Mouse (Mus musculus) brain, adult 2 months (tissue): ENCODE data around the gene Ifrd2.

ENCODE experiments used
- DNase-seq: peaks from one replicate; pipeline ENCODE4 v3.0.0; 2011; ENCODE audit warnings: low read depth, low spot score

The Ifrd2 gene

DNA sequence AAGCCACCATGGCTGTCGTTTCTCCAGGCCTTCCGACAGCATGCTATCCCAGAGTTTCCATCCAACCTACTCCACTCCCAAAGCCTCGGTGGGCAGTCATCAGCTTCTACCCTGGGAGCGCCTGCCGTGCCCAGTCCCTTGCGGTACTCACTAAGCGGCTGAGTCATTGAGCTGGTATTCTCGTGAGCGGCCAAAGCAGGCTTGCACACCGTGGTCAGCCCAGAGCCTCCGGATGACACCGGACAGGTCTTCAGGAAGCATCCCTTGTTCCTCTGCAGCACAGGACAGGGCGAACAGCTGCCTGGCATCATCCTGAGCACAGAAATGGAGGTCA, 32.1 kb downstream of the Ifrd2 start:
- DNase-seq: no peak

DNA sequence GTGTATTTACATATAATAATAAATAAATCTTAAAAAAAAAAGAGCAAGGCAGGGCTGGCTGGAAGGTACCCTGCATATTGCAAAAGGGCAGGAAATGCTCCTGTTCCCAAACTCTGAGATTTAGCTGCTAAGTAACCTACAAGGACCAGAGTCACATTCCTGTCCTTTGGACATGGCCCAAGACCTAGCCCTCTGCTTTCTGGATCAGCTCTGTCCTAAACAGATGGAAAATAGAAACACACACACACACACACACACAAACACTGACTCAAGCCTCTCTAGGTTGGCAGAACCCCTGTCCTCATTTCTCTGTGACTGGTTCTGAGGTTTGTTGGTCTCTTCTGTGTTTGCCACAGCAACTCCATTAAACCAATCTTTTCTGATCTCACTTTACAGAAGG, 33.5 kb downstream of the Ifrd2 start:
- DNase-seq: peak; percentile 73

DNA sequence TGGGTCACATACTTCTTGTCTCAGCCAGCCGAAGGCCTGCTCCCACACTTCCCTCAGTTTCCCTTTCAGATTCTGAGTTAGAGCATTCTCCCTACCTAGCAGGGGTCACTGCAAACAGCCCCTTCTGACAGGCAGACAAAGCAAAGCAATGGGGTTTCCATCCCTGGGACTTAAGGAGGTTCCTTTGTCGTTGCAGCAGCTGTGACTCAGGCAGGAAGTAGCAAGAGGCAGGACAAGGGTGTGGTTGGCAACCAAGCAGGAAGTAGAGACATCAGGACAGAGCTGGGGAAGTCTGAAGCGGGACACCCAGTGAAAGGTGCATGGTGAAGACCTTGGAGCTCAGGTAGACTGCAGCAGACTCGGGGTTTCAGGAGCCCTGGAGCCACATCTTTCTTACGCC, 37.1 kb downstream of the Ifrd2 start:
- peak; percentile 30 for DNase-seq

DNA sequence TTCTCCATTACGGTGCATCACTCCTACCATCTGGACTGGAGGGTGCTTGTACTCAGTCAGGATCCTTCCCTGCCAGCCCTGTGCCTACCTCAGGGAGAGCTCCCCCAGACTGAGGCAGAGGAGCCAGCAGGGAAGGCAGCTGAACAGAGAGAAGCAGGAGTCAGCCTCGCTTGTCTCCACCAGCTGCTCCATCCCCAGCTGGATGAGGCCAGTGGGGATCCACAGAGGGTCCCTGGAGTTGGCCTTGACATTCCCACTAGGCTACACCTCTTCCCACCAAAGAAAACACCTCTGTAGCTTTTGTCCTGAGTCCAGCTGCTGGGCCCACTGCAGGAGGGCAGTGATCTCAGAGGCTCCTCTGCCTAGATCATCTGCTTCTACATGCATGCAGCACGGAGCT, 37.5 kb downstream of the Ifrd2 start:
- peak; percentile 37 for DNase-seq

DNA sequence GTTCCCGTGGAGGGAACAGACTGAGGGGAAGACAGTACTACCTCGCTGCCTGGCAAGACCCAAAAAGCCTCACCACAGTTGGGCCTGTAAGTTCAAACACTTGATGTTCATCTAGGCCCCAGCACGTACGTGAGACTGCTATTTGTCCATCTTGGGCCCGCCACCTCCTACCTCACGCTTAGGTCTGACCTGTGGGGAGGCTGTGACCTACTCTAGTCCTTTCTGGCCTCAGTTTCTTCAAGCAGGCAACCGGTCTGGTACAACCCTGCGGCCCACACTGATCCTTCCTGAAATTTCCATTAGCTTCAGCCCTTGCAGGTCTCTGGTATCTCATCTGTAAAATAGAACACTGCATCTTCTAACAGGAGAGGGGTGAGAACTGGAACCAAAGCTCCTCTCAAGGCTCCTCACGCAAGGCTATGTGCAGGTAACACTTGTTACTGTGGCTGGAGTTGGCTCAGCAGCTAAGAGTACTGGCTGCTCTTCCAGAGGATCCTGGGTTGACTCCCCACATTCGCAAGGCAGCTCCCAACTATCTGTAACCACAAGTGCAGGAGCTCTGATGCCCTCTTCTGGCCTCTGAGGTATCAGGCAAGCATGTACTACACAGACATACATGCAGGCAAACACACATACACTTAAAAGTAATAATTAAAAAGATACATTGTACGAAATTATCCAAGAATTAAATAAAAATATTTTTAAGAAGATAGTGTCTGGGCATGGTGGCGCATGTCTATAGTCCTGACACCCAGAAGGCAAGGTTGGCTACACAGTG, 38.1 kb downstream of the Ifrd2 start:
- peak; percentile 61 for DNase-seq

DNA sequence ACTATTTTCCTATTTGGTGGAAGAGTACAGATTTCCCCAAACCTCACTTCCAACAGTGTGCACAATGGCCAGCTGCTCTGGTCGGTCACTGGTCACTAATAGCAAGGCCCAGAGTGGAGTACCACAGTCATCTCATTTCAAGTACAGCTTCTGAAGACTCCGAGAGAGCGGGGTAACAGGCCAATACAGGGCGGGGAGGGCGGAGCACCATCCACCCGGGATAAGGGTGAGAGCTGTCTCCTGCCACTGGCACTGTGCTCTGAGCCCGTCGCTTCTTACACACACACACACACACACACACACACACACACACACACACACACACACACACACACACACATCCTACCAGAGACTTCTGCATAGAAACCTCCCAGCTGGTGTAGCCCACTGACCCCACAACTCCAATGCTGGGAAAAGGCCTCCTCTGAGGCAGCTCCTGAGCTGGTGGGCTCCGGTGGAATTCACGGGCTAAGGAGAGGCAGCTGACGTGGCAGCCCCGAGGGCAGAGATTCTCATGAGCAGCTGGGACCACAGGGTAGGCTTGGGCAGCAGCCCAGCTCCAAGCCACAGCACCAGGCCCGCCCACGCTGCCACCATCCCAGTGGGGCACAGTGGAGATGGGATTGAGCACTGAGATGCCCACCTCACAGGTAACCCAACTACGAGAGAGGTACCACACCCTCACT, 38.9 kb downstream of the Ifrd2 start:
- no peak for DNase-seq

DNA sequence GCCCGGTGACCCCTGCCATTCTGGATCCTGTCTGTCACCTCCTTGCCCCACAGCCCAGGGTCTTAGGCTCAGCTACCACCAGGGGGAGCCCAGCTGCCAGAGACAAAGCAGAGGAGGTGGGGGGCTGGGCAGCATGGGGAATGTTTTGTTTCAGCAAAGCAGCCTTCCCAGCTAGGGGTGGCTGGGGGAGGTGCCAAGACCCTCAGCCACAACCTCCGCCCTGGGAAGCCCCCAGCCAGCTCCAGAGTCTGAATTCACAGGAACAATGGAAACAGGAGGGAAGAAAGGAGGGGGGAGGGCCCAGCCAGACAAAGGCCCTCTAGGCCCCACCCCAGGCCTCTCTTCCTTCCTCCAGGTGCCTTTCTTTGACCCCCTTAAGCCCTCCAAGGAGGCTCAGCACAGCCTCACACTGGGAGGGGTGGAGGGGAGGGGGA, 39.4 kb downstream of the Ifrd2 start:
- DNase-seq: peak; percentile 88

DNA sequence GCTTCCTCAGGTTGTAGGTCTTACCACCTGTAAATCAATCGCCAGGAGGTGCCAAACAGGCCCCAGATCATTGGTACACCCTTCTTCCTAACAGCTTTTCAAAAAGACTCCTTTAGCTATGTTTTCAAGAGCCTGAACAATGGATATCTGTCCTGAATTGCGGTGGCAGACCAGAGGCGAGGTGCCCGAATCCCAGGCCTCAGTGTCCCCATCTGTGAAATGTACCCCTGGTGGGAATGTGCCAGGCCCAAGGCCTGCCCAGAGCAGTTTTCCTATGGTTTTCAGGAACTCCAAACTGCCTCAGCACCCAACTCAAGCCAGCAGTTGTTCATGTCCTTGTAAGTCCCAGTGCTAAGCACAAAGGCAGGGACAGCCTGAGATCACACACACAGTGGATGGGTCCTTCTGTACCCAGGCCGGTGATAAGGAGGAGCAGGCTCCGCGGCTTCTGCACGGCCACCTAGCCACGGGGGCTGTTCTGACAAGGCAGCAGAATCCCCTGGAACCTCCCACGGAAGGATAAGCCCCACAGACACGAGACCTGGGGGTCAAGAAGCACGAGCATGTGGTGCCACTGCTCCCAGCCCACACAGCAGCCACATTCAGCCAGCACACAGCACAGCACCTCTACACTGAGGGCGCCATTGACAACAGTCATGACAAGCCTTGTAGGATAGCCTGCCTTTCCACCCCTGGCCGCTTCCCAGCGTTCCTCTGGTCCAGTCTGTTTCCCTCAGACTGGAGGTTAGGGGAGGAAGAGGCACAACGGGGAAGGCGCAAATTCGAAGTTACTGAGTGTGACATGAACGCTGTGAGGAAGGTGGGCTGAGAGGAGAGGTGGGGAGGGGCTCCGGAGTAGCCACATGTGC, 40.2 kb downstream of the Ifrd2 start:
- DNase-seq: peak; percentile 42

DNA sequence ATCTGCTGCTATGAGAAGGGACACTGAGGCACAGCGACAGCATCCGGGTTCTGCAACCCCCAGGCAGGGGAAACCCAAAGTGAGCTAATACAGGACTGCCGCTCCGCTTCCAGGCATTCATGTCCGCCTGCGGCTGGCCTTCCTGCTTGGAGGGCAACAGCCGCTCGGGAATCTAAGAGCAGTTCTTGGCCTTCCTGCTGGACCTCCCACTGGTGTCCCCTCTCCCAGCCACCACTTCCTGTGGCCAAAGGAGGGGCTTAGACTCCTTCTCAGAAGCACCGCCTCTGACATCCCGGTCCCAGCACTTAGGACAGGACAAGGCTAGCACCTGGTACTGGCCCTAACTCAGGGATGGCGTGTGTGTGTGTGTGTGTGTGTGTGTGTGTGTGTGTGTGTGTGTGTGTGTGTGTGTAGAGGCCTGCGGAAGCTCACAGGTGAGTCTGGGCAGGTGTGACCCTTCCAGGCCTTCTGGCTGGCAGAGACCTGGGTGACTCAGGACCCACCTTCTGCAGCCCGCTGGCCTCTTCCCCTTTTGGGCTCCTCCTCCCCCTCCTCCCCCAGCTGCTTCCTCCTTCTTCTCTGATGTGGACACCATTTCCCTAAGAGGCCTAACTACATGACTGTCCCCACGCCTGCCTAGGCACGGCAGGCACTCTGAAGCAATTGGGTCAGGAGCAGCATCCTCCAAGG, 41.4 kb downstream of the Ifrd2 start:
- DNase-seq: peak; percentile 51

DNA sequence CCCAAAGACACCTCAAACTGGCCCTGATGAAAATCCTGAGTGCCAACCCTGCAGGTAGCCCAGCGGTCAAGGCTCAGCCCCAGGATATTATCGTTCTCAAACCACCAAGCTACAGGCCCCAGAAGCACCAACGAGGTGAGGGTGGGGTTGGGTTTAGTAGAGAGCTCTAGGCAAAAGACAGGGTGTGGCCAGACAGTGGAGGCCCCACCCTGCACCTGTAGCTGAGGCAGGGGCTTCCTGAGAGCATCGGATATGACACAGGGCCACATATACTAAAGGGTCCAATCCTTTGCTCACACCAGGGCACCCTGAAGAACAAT, 41.9 kb downstream of the Ifrd2 start:
- DNase-seq: no peak

DNA sequence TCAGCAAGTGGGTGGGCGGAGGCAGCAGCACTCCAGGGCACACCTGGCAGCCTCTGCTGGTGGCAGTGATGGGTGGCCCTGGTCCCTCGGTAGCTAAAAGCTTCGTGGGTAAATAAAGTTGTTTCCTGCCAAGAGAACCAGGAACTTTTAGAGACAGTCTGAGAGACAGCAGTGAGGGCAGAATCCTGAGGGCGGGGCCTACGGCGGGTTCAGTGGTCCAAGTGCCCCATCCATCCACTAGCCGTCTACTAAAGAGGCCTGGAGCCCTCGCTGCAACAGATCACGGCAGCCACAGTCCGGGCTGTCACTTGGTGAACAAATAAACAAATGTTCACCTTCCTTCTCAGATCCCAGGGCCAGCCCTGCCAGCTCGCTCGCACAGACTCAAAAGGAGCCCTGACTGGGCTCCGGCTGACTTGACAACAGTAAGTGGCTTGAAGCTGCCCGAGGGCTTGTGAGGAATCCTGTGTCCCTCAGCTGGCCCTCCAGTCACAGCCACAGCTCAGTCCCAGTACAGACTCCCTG, 42.5 kb downstream of the Ifrd2 start:
- no peak for DNase-seq

DNA sequence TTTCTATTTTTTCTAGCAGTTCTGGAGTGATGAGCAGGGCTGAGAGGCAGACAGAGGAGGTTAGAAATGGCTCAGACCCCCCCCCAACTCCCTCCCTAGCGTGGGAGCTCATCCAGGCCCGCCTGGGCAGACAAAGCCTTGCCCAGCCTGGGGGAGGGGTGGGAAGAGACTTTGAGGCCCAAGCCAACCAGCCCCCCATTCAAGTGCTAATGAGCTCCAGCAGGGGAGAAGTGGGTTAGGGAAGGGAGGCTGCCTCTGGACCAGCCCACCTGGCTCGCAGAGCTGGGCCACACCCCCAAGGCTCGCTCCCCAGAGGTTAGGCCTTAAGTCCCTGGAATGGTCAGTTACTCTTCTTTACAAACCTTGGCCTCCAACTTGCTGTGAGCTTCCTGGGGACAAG, 43.1 kb downstream of the Ifrd2 start:
- DNase-seq: peak; percentile 41

DNA sequence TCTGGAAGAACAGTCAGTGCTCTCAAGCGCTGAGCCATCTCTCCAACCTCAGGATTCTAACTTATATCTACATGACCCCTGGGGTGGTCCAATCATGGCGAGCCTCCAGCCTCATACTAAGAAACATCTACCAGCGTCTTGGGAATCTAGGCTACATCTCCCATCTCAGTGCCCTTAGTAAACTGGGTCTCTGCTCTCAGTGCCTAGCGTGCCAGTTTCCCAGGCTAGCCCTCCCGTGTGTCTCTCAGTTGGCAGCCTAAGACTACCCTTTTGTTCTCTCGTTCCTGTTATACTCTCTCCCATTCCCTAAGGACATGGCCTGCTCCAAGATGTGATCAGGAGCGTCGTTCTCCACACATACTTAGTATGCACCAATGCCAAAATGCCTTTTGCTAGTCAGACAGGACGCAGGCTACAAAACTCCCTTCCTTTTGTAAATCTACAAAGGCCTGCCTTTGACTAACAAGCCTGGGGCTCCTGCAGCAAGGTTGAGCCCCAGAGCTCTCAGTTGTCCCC, 43.9 kb downstream of the Ifrd2 start:
- DNase-seq: no peak

DNA sequence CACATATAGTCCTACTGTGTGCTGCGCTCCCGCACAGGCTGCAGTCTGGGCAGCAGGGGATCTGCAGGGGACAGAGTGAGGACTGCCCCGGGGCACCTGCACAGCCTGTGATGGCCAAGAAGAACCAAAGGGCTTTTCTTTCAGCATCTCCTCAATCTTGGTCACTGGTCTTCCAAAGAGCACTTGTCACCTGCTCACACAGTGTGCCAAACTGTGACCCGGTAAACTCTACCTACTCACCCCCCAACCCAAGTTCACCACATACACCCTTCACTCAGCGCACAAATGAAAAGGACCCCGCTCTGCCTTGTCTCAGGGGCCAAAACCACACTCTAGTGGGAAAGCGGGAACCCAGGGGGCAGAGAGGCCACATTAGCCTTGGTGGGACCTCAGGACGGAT, 44.4 kb downstream of the Ifrd2 start:
- DNase-seq: no peak

DNA sequence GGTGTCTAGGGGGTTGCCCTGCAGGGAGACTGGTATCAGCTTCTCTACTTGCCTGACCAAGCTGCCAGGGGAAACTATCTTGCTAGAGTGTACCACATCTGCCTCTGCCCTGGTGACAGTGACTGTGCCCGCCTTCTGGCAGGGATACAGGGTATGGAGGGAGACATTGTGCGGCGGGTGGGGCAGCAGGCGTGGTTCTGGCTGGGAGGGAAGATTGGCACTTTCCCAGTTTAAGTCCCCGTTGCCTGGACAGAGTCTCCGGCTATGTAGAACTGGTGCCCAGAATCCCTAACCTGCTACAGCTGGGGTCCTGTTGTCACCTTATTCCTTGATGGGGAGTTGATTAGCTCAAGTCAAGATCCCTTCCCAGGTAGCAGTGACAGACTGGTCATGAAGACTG, 45.0 kb downstream of the Ifrd2 start:
- peak; percentile 75 for DNase-seq

DNA sequence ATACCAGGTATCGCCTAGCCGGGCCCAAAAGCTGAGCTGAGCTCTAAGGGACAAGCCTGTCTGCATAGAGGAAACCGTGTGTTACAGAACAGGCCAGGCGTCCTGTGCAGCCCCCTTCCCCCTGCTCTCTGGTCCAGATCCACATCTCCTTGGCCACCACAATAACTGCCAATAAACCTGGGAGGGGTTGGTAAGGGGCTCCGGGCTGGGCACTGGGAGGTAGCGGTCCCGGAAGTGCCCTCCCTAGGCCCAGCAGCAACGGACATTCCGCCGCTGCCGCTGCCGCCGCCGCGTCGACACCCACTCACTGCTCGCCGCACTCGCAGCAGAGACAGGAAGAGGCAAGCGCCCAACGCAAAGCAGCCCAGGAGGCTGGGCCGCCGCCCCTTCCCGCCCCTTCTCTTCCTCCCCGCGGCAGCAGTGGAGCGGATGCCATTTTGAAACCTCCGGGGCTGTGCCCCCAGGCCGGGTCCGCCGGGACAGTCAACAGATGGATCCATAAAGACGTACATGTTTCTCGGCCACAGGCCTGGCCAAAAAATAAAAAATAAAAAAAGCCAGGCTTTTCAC, 45.7 kb downstream of the Ifrd2 start:
- DNase-seq: peak; percentile 87

DNA sequence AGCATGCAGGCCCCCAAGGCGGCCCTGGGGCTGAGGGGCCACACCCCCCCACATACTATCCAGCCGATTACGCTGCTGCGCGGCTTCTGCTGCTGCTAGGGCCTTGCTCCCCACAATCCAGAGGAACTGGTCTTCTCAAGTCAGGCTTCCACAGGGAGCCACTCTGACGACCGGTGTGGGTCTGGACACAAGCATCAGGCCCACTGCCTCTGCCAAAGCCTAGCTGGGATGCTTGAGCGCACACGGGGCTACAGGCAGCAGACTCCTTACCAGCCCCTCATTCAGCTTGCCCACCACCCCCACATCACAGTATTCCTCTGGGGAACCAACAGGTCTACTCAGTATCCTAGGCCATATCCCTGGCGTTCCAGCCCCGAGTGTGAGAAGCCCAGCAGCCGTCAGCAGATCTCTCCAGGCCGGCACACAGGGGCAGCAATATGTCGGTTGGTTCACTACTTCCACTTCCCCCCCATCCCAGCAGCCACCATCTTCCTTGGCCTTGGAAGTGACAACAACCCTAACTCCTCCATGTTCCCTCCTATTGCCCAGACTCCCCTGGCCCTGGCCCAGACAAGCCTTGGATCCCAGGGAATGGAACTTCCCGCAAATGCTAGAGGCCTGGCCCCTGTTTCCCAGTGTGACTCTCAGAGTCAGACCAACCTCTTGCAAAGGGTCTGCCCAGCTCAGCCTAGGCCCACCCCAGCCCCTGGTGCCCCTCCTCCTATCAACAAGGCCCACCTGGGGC, 46.4 kb downstream of the Ifrd2 start:
- DNase-seq: peak; percentile 56

DNA sequence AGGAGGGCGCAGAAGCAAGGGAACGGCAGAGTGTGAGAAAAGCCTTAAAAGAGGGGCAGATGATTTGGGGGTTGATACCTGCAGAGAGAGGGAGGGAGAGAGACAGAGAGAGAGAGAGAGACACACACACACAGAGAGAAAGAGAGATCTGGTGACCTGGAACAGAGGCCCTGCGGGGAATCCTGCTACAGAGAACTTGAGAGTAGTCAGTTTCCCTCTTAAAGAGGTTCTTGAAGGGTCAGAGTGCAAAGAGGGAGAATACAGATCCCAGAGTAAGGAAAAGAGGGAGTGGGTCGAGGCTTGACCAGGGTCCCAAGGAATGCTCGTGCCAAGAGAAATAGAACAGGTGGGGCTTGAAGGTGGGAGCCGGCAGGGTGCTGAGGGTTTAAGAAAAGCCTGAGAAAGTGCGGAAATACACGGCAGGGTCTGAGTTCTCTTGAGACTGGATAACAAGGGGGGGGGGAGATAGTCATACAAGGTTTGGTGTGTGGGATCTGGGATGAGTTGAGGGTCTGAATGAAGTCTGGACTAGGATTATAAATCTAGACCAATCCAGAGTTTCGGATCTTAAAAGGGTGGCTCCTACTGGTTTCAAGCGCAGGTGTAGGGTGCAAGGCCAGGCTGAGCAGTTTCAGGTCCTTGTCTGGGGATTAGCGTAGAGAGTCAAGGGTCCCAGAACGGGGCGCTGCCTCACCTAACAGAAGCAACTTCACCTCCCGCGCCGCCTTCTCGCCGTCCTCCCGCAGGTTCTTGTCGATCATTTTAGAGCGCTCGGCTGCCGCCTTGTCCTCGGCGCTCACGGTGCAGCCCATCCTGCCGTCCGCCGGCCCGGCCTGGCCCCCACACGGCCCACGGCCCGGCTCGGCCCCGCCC, 47.2 kb downstream of the Ifrd2 start:
- DNase-seq: no peak

DNA sequence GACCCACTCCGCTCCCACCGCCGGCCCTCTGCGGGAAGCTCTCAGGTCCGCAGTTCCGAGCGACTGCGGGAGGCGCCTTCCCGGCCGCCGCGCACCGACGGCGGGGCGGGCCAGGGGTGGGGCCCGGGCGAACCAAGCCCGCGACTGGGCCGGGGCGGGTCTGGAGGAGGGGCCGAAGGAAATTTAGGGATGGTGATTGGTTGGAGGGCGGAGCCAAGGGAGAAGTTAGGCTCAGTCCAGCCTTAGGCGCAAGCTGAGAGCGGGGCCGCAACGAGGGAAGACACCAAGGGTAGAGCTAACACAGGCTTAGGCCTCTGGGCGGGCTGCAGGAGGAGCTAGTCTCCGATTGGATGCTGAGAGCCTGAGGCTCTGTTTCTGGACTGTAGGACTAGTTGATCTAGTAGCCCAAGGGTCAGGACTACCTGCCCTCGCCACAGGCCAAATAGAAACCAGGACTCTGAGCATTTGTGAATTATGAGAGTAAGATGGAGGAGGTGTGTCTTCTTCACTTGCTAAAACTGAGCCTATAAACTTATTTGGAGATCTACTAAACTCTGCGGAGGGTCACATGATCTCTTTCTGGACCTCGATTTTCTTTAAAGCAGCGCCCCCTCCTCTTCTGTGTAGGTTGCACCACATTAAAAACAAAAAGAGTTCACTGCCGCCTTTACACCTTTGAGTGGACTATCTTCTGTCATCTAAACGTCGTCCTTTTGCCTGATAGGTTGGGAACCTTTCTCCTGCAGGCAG, 48.0 kb downstream of the Ifrd2 start, which contains the start of gene Gnai2:
Gene Gnai2 (minus strand): TSS at position 89 of the 750 bp plus-strand sequence.
- DNase-seq: peak; percentile 98
